Mouse (Mus musculus): ENCODE data around the gene Ifna7. TPM values are rescaled to one million over a fixed set of nuclear protein-coding genes. Genes with fewer than 3 reads are reported as not detected.
A peak's percentile ranks its signal among the peaks of the same experiment; 100 is the strongest.
"Not testable (repeated sequence)": the region's sequence is repeated elsewhere in the genome, so short reads cannot be mapped to it uniquely, and the experiment has no call there.

Gene Ifna7
- not detected in 2 replicates for polyA plus RNA-seq (2016; fragmentation: Nextera tagmentation; extraction: Ambion mirVana)

- no peaks in the 10 kb centered on the region for H3K4me1 ChIP-seq
- no peak for ATAC-seq (ENCODE audit: low FRiP score)
- H3K36me3 ChIP-seq (replicated peaks) = no peaks in the 10 kb centered on the region
- 0 out of 2 replicates have a peak, but pooled peaks cover 4% of the 10 kb centered on the region for H3K27me3 ChIP-seq
- H3K27ac ChIP-seq = no peak within 1 kb of the TSS
- no peaks in the 10 kb centered on the region for H3K9me3 ChIP-seq
- H3K9ac ChIP-seq = no peak within 1 kb of the TSS
- WGBS = 64% methylated on average over 3 of the region's 3 CpGs
- no peak within 1 kb of the TSS for H3K4me2 ChIP-seq
- no peak within 1 kb of the TSS for H3K4me3 ChIP-seq (replicated peaks)
Measured at GRCm38 (mm10) chr4:88815928-88816327, at the start of gene Ifna7. Gene Ifna7 (plus strand): TSS chr4:88816228.

- WGBS = no CpG with 5 or more reads among the region's 32 CpGs
- H3K9ac ChIP-seq; H3K4me1 ChIP-seq; H3K36me3 ChIP-seq (replicated peaks); H3K27ac ChIP-seq; H3K4me2 ChIP-seq; H3K9me3 ChIP-seq; H3K27me3 ChIP-seq; H3K4me3 ChIP-seq (replicated peaks); ATAC-seq (ENCODE audit: low FRiP score): not testable (repeated sequence)
Measured at GRCm38 (mm10) chr4:88773534-88773933, 42.5 kb upstream of the Ifna7 start, which contains the start of gene Gm13290. Gene Gm13290 (plus strand): TSS chr4:88773834.

GRCm38 (mm10) chr4:88776622-88777021 is 39.4 kb upstream of the Ifna7 start, which contains the start of gene Gm13289:
Gene Gm13289 (plus strand): TSS chr4:88776922.
- not testable (repeated sequence) for H3K9ac ChIP-seq; H3K27ac ChIP-seq; ATAC-seq (ENCODE audit: low FRiP score); H3K9me3 ChIP-seq; H3K36me3 ChIP-seq (replicated peaks); H3K27me3 ChIP-seq; H3K4me3 ChIP-seq (replicated peaks); H3K4me2 ChIP-seq; H3K4me1 ChIP-seq
- no CpG with 5 or more reads among the region's 29 CpGs for WGBS

GRCm38 (mm10) chr4:88779550-88779949 is 36.5 kb upstream of the Ifna7 start, which contains the start of gene Gm13272:
Gene Gm13272 (plus strand): TSS chr4:88779850.
- H3K9me3 ChIP-seq; ATAC-seq (ENCODE audit: low FRiP score); H3K4me2 ChIP-seq; H3K27ac ChIP-seq; H3K27me3 ChIP-seq; H3K4me3 ChIP-seq (replicated peaks); H3K4me1 ChIP-seq; H3K36me3 ChIP-seq (replicated peaks); H3K9ac ChIP-seq: not testable (repeated sequence)
- WGBS = no CpG with 5 or more reads among the region's 29 CpGs

GRCm38 (mm10) chr4:88780320-88780719 is 35.7 kb upstream of the Ifna7 start:
- not testable (repeated sequence) for H3K27ac ChIP-seq; ATAC-seq (ENCODE audit: low FRiP score); H3K27me3 ChIP-seq; H3K4me1 ChIP-seq; H3K4me3 ChIP-seq (replicated peaks); H3K36me3 ChIP-seq (replicated peaks); H3K4me2 ChIP-seq; H3K9me3 ChIP-seq; H3K9ac ChIP-seq
- 52% methylated on average over 16 of the region's 18 CpGs for WGBS

- H3K9me3 ChIP-seq; H3K27ac ChIP-seq; H3K4me1 ChIP-seq; H3K27me3 ChIP-seq; H3K9ac ChIP-seq; H3K36me3 ChIP-seq (replicated peaks); ATAC-seq (ENCODE audit: low FRiP score): not testable (repeated sequence)
- Histone ChIP-seq H3K4me3 (replicated peaks) (peak within 1 kb of the TSS; percentile 13; the same call in 1 of the 2 replicates), H3K4me2 (peak within 1 kb of the TSS; percentile 40)
- 8% methylated on average over 4 of the region's 7 CpGs for WGBS
Measured at GRCm38 (mm10) chr4:88781831-88782230, 34.2 kb upstream of the Ifna7 start, which contains the start of gene Ifnz. Gene Ifnz (plus strand): TSS chr4:88782131.

GRCm38 (mm10) chr4:88782335-88782734 is 33.7 kb upstream of the Ifna7 start:
- peak overlapping the region; percentile 13; the same call in 1 of the 2 replicates for H3K4me3 ChIP-seq (replicated peaks)

GRCm38 (mm10) chr4:88785409-88785808 is 30.6 kb upstream of the Ifna7 start, which contains the start of gene Gm13276:
Gene Gm13276 (plus strand): TSS chr4:88785709.
- H3K4me3 ChIP-seq (replicated peaks); H3K4me1 ChIP-seq; H3K9me3 ChIP-seq; H3K36me3 ChIP-seq (replicated peaks); ATAC-seq (ENCODE audit: low FRiP score); H3K9ac ChIP-seq; H3K4me2 ChIP-seq; H3K27me3 ChIP-seq; H3K27ac ChIP-seq: not testable (repeated sequence)
- WGBS = no CpG with 5 or more reads among the region's 27 CpGs

More at GRCm38 (mm10) chr4:88782335-88782734, 33.7 kb upstream of the Ifna7 start:
- WGBS = 0% methylated on average over 6 of the region's 31 CpGs
- not testable (repeated sequence) for H3K4me1 ChIP-seq; H3K9me3 ChIP-seq; H3K36me3 ChIP-seq (replicated peaks); H3K9ac ChIP-seq; H3K27ac ChIP-seq; H3K27me3 ChIP-seq; ATAC-seq (ENCODE audit: low FRiP score)
- H3K4me2 ChIP-seq = peak overlapping the region; percentile 40

- 0% methylated on average over 1 of the region's 28 CpGs for WGBS
- not testable (repeated sequence) for H3K27me3 ChIP-seq; H3K4me1 ChIP-seq; H3K9me3 ChIP-seq; H3K4me2 ChIP-seq; H3K36me3 ChIP-seq (replicated peaks); H3K4me3 ChIP-seq (replicated peaks); H3K27ac ChIP-seq; ATAC-seq (ENCODE audit: low FRiP score); H3K9ac ChIP-seq
Measured at GRCm38 (mm10) chr4:88788402-88788801, 27.6 kb upstream of the Ifna7 start, which contains the start of gene Gm13277. Gene Gm13277 (plus strand): TSS chr4:88788632.

GRCm38 (mm10) chr4:88791250-88791649 is 24.8 kb upstream of the Ifna7 start, which contains the start of gene Gm13278:
Gene Gm13278 (plus strand): TSS chr4:88791550.
- not testable (repeated sequence) for H3K36me3 ChIP-seq (replicated peaks); H3K4me1 ChIP-seq; H3K9me3 ChIP-seq; H3K4me3 ChIP-seq (replicated peaks); H3K9ac ChIP-seq; H3K4me2 ChIP-seq; H3K27ac ChIP-seq; H3K27me3 ChIP-seq; ATAC-seq (ENCODE audit: low FRiP score)
- no CpG with 5 or more reads among the region's 28 CpGs for WGBS

GRCm38 (mm10) chr4:88793936-88794675 is 21.9 kb upstream of the Ifna7 start, which contains the start of gene Gm13275:
Gene Gm13275 (plus strand): TSS chr4:88794487.
- not testable (repeated sequence) for H3K27me3 ChIP-seq; H3K4me2 ChIP-seq; H3K4me3 ChIP-seq (replicated peaks); H3K9ac ChIP-seq; H3K4me1 ChIP-seq; H3K9me3 ChIP-seq; H3K36me3 ChIP-seq (replicated peaks); H3K27ac ChIP-seq; ATAC-seq (ENCODE audit: low FRiP score)
- WGBS = 3% methylated on average over 8 of the region's 52 CpGs

- not testable (repeated sequence) for H3K9me3 ChIP-seq; H3K4me1 ChIP-seq; ATAC-seq (ENCODE audit: low FRiP score); H3K9ac ChIP-seq; H3K36me3 ChIP-seq (replicated peaks); H3K27me3 ChIP-seq; H3K4me3 ChIP-seq (replicated peaks); H3K27ac ChIP-seq; H3K4me2 ChIP-seq
- no CpG with 5 or more reads among the region's 28 CpGs for WGBS
Measured at GRCm38 (mm10) chr4:88797097-88797496, 18.9 kb upstream of the Ifna7 start, which contains the start of gene Gm13279. Gene Gm13279 (plus strand): TSS chr4:88797397.

GRCm38 (mm10) chr4:88799365-88799764 is 16.7 kb upstream of the Ifna7 start, which contains the start of gene Gm13285:
Gene Gm13285 (plus strand): TSS chr4:88799665.
- 11% methylated on average over 5 of the region's 7 CpGs for WGBS
- H3K4me2 ChIP-seq; H3K36me3 ChIP-seq (replicated peaks); H3K4me3 ChIP-seq (replicated peaks); H3K27ac ChIP-seq; H3K9me3 ChIP-seq; H3K9ac ChIP-seq; ATAC-seq (ENCODE audit: low FRiP score); H3K27me3 ChIP-seq; H3K4me1 ChIP-seq: not testable (repeated sequence)

Measured in forebrain, embryonic 12.5 days (tissue).